In genomic region chr6:85333732-85334131, GRCm38 (mm10) we compare ENCODE assay signal across 8 mouse cellular contexts. TPM values are rescaled to one million over a fixed set of nuclear protein-coding genes. Genes with fewer than 3 reads are reported as not detected.
DNase-seq lines count a peak whose midpoint lies in the region; ATAC-seq and TF ChIP-seq lines count a peak whose summit lies in the region.

No protein-coding gene starts in this region.

- dilution Hi-C loops in CH12.LX (cut with MboI; ENCODE audit: extremely low pct_ligation_motif_present, extremely low pct_unique_long_range_greater_than_20kb, low sequenced_read_pairs), result no loop called here

- TF ChIP-seq RAD21 in CH12.LX (IDR thresholded peaks at IDR 0.05; ENCODE audit: low read depth, low read length), result no peak

- H3K4me3 ChIP-seq in heart, embryonic 13.5 days, result peak overlapping the region; percentile 70
- H3K4me3 ChIP-seq in CH12.LX (replicated peaks in 1 of 3; ENCODE audit: low read depth in 2 of 3, low read length in 2 of 3, poor library complexity in 1 of 3), result peak overlapping the region; percentile 17 to 97 (median 78)
- H3K4me3 ChIP-seq in embryonic facial prominence, embryonic 12.5 days, result peak overlapping the region; percentile 57
- peak overlapping the region; percentile 72 for H3K4me3 ChIP-seq in limb, embryonic 10.5 days
- H3K4me3 ChIP-seq in midbrain, embryonic 13.5 days (replicated peaks), result peak overlapping the region; percentile 66

- TF ChIP-seq POLR2A in CH12.LX (IDR thresholded peaks at IDR 0.05; ENCODE audit: low read depth, low read length), result no peak

- H3K27ac ChIP-seq in heart, embryonic 13.5 days (replicated peaks), result peak overlapping the region; percentile 85
- H3K27ac ChIP-seq in CH12.LX (ENCODE audit: insufficient read depth, low read depth), result no peak overlapping the region
- no peak overlapping the region; the same call in 1 of the 2 replicates for H3K27ac ChIP-seq in embryonic facial prominence, embryonic 12.5 days
- peak overlapping the region; percentile 92; the same call in 1 of the 2 replicates for H3K27ac ChIP-seq in limb, embryonic 10.5 days
- H3K27ac ChIP-seq in midbrain, embryonic 13.5 days, result peak overlapping the region; percentile 94

- no peak for ATAC-seq in heart, embryonic 13.5 days (ENCODE audit: extremely low read depth, insufficient number of reproducible peaks, low FRiP score, low TSS enrichment)
- no peak for ATAC-seq in embryonic facial prominence, embryonic 12.5 days (ENCODE audit: insufficient number of reproducible peaks, insufficient read depth, low FRiP score, low TSS enrichment)
- no peak for ATAC-seq in midbrain, embryonic 13.5 days

- no peaks in the 10 kb centered on the region for H3K79me2 ChIP-seq in CH12.LX (replicated peaks; ENCODE audit: control insufficient read depth, extremely low read depth, insufficient read depth, poor library complexity, severe bottlenecking)

- peaks cover 13% of the 10 kb centered on the region for H3K27me3 ChIP-seq in heart, embryonic 13.5 days (replicated peaks)
- peaks cover 48% of the 10 kb centered on the region for H3K27me3 ChIP-seq in CH12.LX (replicated peaks)
- peaks cover 11% of the 10 kb centered on the region; the same call in 1 of the 2 replicates for H3K27me3 ChIP-seq in embryonic facial prominence, embryonic 12.5 days
- H3K27me3 ChIP-seq in limb, embryonic 10.5 days (ENCODE audit: low read depth, poor library complexity, severe bottlenecking), result peaks cover 65% of the 10 kb centered on the region
- H3K27me3 ChIP-seq in midbrain, embryonic 13.5 days, result peaks cover 15% of the 10 kb centered on the region

- in situ Hi-C loops in CH12.LX (cut with MboI; ENCODE audit: low pct_ligation_motif_present, low pct_unique_long_range_greater_than_20kb, low sequenced_read_pairs), result no loop called here

- no peak for TF ChIP-seq CTCF in CH12.LX (conservative IDR thresholded peaks at IDR 0.05 in 1 of 2, IDR thresholded peaks at IDR 0.05 in 1 of 2; ENCODE audit: low read depth in 2 of 2, low read length in 2 of 2)

- H3K9ac ChIP-seq in heart, embryonic 13.5 days, result peak overlapping the region; percentile 82
- no peak overlapping the region for H3K9ac ChIP-seq in CH12.LX (ENCODE audit: insufficient read depth, low read depth)
- H3K9ac ChIP-seq in embryonic facial prominence, embryonic 12.5 days, result peak overlapping the region; percentile 61
- H3K9ac ChIP-seq in midbrain, embryonic 13.5 days (replicated peaks), result peak overlapping the region; percentile 78

- peaks cover 23% of the 10 kb centered on the region for H3K4me1 ChIP-seq in heart, embryonic 13.5 days
- H3K4me1 ChIP-seq in CH12.LX (ENCODE audit: control insufficient read depth in 1 of 2, insufficient read depth in 2 of 2), result peaks cover 0 to 10% of the 10 kb centered on the region in 2 experiments; a peak in 2 of 4 replicates
- H3K4me1 ChIP-seq in embryonic facial prominence, embryonic 12.5 days, result 0 out of 2 replicates have a peak, but pooled peaks cover 6% of the 10 kb centered on the region
- H3K4me1 ChIP-seq in limb, embryonic 10.5 days, result peaks cover 18% of the 10 kb centered on the region
- H3K4me1 ChIP-seq in midbrain, embryonic 13.5 days (replicated peaks), result peaks cover 15% of the 10 kb centered on the region

- DNase-seq in heart, postnatal 14 days, result no peak
- DNase-seq in CH12.LX (ENCODE audit: extremely low read depth), result no peak
- DNase-seq in limb, embryonic 10.5 days (ENCODE audit: low spot score), result no peak
- DNase-seq in natural killer cell, adult 2 months (ENCODE audit: low spot score in 2 of 2), result no peak
- DNase-seq in adrenal gland, postnatal 14 days, result no peak

- intact Hi-C loops in heart, postnatal 14 days (cut with DNase I), result loop anchor here (5.0 kb wide), 2 partner anchors 71 to 171 kb away; no protein-coding TSS in a partner anchor

- WGBS in heart, embryonic 13.5 days, result 2% methylated on average over 13 of the region's 13 CpGs
- 3% methylated on average over 13 of the region's 13 CpGs for WGBS in embryonic facial prominence, embryonic 12.5 days
- WGBS in limb, embryonic 10.5 days, result 3% methylated on average over 13 of the region's 13 CpGs
- 2% methylated on average over 13 of the region's 13 CpGs for WGBS in midbrain, embryonic 13.5 days

- peaks cover 33% of the 10 kb centered on the region for H3K36me3 ChIP-seq in heart, embryonic 13.5 days
- no peaks in the 10 kb centered on the region for H3K36me3 ChIP-seq in CH12.LX (replicated peaks in 1 of 2; ENCODE audit: control insufficient read depth in 1 of 2, insufficient read depth in 1 of 2, low read length in 1 of 2)
- 0 out of 2 replicates have a peak, but pooled peaks cover 4% of the 10 kb centered on the region for H3K36me3 ChIP-seq in embryonic facial prominence, embryonic 12.5 days
- H3K36me3 ChIP-seq in limb, embryonic 10.5 days, result no peaks in the 10 kb centered on the region
- peaks cover 15% of the 10 kb centered on the region for H3K36me3 ChIP-seq in midbrain, embryonic 13.5 days

- H3K4me2 ChIP-seq in heart, embryonic 13.5 days, result peak overlapping the region; percentile 100
- peak overlapping the region; percentile 55 for H3K4me2 ChIP-seq in CH12.LX (ENCODE audit: insufficient read depth, low read depth, poor library complexity, severe bottlenecking)
- peak overlapping the region; percentile 95 for H3K4me2 ChIP-seq in embryonic facial prominence, embryonic 12.5 days (replicated peaks)
- peak overlapping the region; percentile 95 for H3K4me2 ChIP-seq in midbrain, embryonic 13.5 days (replicated peaks)

- H3K9me3 ChIP-seq in heart, embryonic 13.5 days, result no peaks in the 10 kb centered on the region
- H3K9me3 ChIP-seq in CH12.LX (replicated peaks; ENCODE audit: low read length), result no peaks in the 10 kb centered on the region
- no peaks in the 10 kb centered on the region for H3K9me3 ChIP-seq in embryonic facial prominence, embryonic 12.5 days
- H3K9me3 ChIP-seq in limb, embryonic 10.5 days (replicated peaks), result no peaks in the 10 kb centered on the region
- H3K9me3 ChIP-seq in midbrain, embryonic 13.5 days, result no peaks in the 10 kb centered on the region

- TF ChIP-seq EP300 in CH12.LX (IDR thresholded peaks at IDR 0.05; ENCODE audit: low read length), result no peak

TF ChIP-seq in CH12.LX, 34 proteins besides CTCF, POLR2A, EP300 and RAD21:
- 0 out of 2 replicates have a peak, but pooled peaks have one; percentile 13 for TF ChIP-seq MAX (IDR thresholded peaks at IDR 0.05; ENCODE audit: low read length)
- TF ChIP-seq MAZ (IDR thresholded peaks at IDR 0.05; ENCODE audit: low read depth, low read length), result no peak
- no peak for TF ChIP-seq IRF4 (IDR thresholded peaks at IDR 0.05; ENCODE audit: low read depth, low read length)
- no peak for TF ChIP-seq KAT2A (IDR thresholded peaks at IDR 0.05; ENCODE audit: insufficient replicate concordance, low read length)
TF ChIP-seq in CH12.LX: peak in this region for 1.

RNA-seq across cellular contexts. Expression of gene Sfxn5, which starts 0.5 kb away (rescaled TPM):
- 3.3 and 4.6 TPM in 2 replicates for polyA plus RNA-seq in heart, embryonic 13.5 days (2015; fragmentation: Nextera tagmentation; extraction: Ambion mirVana)
- total RNA-seq in heart, postnatal 14 days (2021), result 1 to 10 TPM; 3.9 to 5.7 TPM
- total RNA-seq in CH12.LX (2012; rRNA removed), result 0.55 and 0.63 TPM in 2 replicates
- total RNA-seq in CH12.LX (2014; rRNA removed), result 0.66 and 0.88 TPM in 2 replicates
- 0.93 and 1.4 TPM in 2 replicates for polyA plus RNA-seq in CH12.LX (2012; ENCODE audit: insufficient read length, low read depth)
- 7.2 and 8.1 TPM in 2 replicates for polyA plus RNA-seq in embryonic facial prominence, embryonic 12.5 days (2016; fragmentation: Nextera tagmentation; extraction: Ambion mirVana)
- 6.4 and 6.5 TPM in 2 replicates for polyA plus RNA-seq in limb, embryonic 10.5 days (2016; fragmentation: Nextera tagmentation; extraction: Ambion mirVana)
- polyA plus RNA-seq in midbrain, embryonic 13.5 days (2015; fragmentation: Nextera tagmentation; extraction: Ambion mirVana), result 12.6 and 13.4 TPM in 2 replicates
- 21.7 and 31.8 TPM in 2 replicates for total RNA-seq in adrenal gland, postnatal 14 days (2021)

RNA-seq across cellular contexts. Expression of gene Rab11fip5, which starts 40.7 kb away (rescaled TPM):
- 38.7 and 45.2 TPM in 2 replicates for polyA plus RNA-seq in heart, embryonic 13.5 days (2015; fragmentation: Nextera tagmentation; extraction: Ambion mirVana)
- 10 to 100 TPM; 53.9 to 54.0 TPM for total RNA-seq in heart, postnatal 14 days (2021)
- total RNA-seq in CH12.LX (2012; rRNA removed), result 0.13 and 0.30 TPM in 2 replicates
- total RNA-seq in CH12.LX (2014; rRNA removed), result 0.11 and 0.13 TPM in 2 replicates
- polyA plus RNA-seq in CH12.LX (2012; ENCODE audit: insufficient read length, low read depth), result 0.17 TPM in 1 of 2 replicates, not detected in the other
- 12.3 and 13.3 TPM in 2 replicates for polyA plus RNA-seq in embryonic facial prominence, embryonic 12.5 days (2016; fragmentation: Nextera tagmentation; extraction: Ambion mirVana)
- polyA plus RNA-seq in limb, embryonic 10.5 days (2016; fragmentation: Nextera tagmentation; extraction: Ambion mirVana), result 3.2 and 4.3 TPM in 2 replicates
- polyA plus RNA-seq in midbrain, embryonic 13.5 days (2015; fragmentation: Nextera tagmentation; extraction: Ambion mirVana), result 12.2 and 12.4 TPM in 2 replicates
- total RNA-seq in adrenal gland, postnatal 14 days (2021), result 22.7 and 28.7 TPM in 2 replicates

Comparison
In these comparisons a context has a peak if more than half of its experiments do, and no peak if none do; other contexts are left out.
1. H3K27ac ChIP-seq: peak in heart, embryonic 13.5 days (single experiment), limb, embryonic 10.5 days (single experiment) and midbrain, embryonic 13.5 days (single experiment); none in CH12.LX (single experiment) and embryonic facial prominence, embryonic 12.5 days (single experiment).
2. Peak in every context shown above with its lines, with median percentiles within 50 percentile points of each other: H3K4me2 ChIP-seq and H3K4me3 ChIP-seq.